Mouse (Mus musculus) liver, adult 2 months (tissue): ENCODE results near the gene Sbds.

Experiments used
- CTCF ChIP-seq: fragments of 200-500 bp; IDR thresholded peaks from 2 replicates; pipeline ENCODE4 v1.5.1; 2011; ENCODE audit warnings: low read depth, low read length, control low read depth
- POLR2A ChIP-seq: fragments of 200-500 bp; IDR thresholded peaks from 2 replicates; pipeline ENCODE4 v1.6.1; 2011; ENCODE audit warnings: low read length, control low read depth; ENCODE audit not compliant: insufficient read depth; ENCODE audit errors: extremely low read depth

- TF ChIP-seq POLR2A = no peak
- TF ChIP-seq CTCF = no peak
Observed at GRCm38 (mm10) chr5:130299526-130299925, 44.2 kb upstream of the Sbds start.
